Mouse (Mus musculus) adrenal gland, postnatal 10 days (tissue): ENCODE measurements around the gene Plagl2. TPM values are rescaled to one million over a fixed set of nuclear protein-coding genes. Genes with fewer than 3 reads are reported as not detected.

ENCODE experiments used
- DNase-seq: peaks from one replicate; pipeline ENCODE4 v3.0.0; 2021; ENCODE audit warnings: mixed read lengths
- total RNA-seq, 2 experiments: library from RNA; stranded (reverse); gene quantifications; 2 replicates each; pipeline ENCODE4 v1.2.3; 2021

Plagl2 gene
- total RNA-seq, 2 experiments from 2014 or later = 8.5 to 11.8 TPM

DNA sequence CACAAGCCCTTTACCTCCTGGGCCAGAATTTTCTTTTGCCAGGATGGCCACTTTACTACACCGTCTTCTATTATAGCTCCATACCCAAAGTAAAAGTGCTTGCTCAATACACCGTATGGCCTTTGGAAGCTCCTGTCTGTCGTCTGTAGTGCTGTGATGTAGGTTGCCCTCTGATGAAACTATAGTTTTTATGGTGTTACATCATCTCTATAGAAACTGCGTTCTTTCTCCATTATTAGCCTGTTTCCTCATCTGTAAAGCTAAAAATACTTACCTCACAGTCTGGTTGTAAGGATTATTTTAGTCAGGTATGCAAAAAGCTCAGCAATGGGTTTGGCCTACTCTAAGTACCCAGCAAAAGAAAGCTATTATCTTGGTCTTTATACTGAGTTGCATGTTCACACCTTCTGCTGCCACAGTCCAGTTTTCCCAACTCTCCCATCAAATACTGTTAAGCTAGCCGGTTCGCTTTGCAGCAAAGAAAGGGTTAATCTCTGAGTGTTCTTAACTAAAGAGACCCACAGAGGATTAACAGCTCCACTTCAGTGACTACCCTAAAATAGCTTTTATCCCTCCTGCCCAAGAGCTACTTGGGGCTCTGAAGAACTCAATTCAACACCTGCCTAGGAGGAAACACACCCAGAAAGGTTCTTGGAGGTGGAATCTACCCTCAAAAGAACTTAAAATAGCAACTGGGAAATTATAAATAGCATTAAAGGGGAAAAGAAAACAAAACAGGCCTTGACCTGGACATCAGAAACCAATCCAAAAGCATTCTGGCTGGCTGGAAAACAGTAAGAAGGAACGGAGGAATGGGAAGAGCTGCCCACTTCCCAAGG lies 2.0 kb downstream of the Plagl2 start:
- DNase-seq = no peak

GRCm38 (mm10) chr2:153238406-153238805 lies 2.8 kb downstream of the Plagl2 start:
- peak; percentile 39 for DNase-seq

DNA sequence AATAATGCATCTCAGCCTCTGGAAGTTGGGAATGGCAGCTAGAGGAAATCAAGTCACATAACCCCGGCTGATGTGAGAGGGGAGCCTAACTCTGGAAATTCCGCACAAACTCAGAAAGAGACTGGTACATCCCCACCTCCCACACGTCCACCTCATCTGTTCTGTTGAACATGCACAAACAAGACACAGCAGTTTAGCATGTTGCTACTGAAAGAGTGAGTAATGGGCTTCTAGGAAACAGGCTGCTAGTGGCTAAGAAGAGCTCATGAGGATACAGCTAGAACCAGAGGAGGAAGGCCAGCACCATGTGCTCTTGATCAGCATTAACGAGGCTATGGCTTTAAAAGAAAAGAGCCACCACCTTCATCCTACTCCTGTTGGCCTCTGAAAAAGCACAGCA lies 3.3 kb downstream of the Plagl2 start:
- DNase-seq = no peak

DNA sequence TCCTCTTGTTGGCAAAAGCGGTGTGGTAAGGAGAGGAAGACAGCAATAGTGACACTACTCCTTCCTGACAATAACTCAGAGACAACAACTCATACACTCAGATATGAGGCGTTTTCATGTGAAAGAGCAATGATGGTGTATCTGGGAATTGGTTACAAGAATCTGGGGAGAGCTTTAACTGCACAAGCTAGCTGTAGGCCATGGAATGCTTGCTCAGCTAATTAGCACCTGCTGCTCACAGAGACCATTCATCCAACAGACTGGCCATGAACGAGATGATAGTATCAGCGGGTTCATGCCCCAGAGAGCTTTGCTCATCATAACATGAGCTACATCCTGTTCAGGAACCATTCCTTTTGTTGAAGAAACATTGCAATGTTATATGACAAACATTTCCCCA lies 4.0 kb downstream of the Plagl2 start:
- no peak for DNase-seq

DNA sequence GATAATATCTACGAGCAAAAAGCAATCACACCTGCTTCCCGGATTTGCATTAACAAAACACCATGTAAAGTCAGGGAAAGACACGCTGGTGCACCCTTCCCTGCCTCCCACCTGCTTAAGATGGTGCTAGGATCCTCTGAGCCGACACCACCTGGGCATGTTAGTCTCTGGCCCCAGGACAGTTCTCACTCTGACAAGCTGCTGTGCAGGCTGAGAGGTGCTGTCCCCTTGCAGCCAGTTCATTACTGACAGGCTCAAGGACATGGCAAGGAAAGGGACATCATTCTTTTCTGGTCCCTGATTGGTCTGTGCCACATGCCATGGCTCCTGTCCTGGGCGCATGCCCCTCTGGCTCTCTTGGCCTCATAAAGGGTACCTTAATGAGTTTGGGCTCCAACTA lies 12.7 kb downstream of the Plagl2 start:
- DNase-seq = no peak

- DNase-seq = no peak
These were observed 13.3 kb downstream of the Plagl2 start for GRCm38 (mm10) chr2:153227959-153228358.

DNA sequence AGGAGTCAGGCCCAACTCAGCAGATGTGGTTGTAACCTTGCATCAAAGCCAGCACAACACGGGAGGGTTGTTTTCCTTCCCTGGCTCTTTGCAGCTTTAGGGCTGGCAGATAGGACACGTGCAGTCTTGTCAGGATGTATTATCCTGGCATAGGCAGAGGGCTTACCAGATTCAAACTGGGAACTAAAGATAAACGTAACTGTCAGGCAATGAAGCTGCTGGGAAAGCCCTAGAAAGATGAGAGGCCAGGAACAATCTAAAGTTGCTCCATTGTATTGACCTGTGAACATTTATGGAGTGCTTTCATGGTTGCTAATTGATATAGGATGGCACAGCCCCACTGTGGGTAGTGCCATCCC lies 15.7 kb downstream of the Plagl2 start:
- DNase-seq = no peak

- peak; percentile 57 for DNase-seq
These were observed 16.2 kb downstream of the Plagl2 start, which contains the start of gene Tspyl3 for GRCm38 (mm10) chr2:153224946-153225594. Tspyl3 (minus strand) TSS chr2:153225441.

DNA sequence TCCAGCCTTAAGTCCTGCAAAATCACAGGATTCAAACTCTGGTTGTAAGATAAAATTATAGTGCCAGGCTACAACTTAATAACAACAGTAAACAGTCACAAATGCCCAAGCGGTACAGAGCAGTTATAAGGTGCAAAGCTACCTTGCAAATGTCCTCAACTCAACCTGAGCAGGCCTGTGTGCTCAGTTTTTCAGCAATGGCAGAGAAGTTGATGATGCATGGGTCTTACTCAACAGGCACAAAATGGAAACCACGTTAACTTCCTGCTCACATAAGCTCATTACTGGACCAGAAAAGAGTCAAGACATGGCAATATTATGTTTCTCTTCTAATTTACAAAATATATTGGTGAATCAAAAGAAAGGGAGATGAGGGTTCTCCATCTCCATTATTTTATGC lies 18.7 kb downstream of the Plagl2 start:
- no peak for DNase-seq

GRCm38 (mm10) chr2:153222130-153222529 lies 19.1 kb downstream of the Plagl2 start:
- DNase-seq = no peak

DNA sequence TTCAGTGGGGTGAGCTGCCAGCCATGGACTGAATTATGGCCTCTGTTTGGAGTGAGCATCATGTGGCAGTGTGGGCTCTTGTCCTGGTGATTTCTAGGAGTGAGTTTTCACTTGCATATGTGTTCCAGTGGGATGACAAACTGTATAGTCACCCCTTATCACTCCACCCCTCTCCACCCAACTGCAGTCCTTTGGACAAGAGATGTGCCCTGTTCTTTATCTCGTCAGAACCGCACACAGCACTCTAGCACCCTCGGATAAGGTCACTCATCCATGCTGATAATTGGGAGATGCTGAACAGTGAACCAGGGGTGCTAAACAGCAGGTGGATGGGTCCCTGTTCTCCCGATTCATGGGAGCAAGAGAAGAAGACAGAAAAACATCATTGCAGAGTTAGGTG lies 19.6 kb downstream of the Plagl2 start:
- no peak for DNase-seq

DNA sequence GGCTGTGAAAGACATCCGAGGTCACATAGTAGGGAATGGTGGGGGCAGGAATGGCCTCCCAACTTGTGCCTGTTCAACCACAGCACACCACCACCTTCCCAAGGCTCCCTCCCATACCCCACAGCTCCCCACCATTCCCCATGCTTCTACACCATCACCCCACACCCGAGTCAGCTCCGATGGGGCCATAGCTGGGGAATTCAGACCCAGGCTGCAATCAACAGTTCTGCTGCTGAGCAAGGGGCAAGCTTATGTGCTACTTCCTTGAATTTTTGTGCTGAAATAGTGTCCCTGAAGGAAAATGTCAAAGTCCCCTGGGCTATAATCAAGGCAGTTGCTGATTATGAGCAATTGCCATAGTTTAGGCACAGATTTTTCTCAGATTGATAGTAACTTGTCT lies 22.7 kb downstream of the Plagl2 start:
- DNase-seq = no peak

DNA sequence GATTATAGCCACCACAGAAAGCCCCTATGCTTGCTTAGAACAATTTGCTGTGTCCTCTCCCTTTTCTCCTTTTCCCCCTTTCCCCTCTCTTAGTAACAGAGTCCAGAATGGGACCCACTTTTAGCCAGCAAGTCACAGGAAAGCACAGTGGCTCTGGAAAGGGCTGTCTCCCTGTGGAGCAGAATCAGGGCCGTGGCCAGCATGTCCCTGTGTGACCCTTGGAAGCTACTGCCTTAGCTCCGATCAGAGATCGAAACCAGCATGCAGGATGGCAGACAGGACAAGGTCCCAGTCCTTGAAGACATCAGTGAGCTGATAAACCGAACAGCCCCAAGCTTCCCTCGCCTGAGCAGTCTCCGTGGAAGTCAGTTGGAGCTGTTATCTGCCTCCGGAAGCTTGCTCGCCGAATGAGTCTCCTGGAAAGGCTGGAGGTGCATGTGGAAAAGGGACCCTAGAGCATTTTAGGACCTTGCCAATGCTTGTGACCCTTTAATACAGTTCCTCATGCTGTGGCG lies 23.3 kb downstream of the Plagl2 start:
- DNase-seq = peak; percentile 59

DNA sequence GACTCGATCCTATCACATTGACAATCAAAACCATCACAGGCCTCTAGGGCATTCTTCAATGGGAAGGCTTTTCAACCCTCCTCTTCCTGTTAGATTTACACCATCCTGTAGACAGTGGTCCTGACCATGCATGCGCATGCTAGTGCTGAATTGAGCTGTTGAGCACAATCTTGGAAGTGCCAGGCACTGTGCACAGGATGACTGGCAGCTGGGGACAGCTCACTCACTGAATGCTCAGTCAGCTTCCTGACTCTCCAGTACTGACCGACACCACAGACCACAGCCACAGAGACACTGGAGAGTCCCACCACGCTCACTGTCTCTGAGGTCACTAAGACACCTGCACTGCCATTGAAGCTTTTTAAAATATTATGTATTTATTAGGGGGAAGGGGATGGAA lies 25.8 kb downstream of the Plagl2 start:
- no peak for DNase-seq

DNA sequence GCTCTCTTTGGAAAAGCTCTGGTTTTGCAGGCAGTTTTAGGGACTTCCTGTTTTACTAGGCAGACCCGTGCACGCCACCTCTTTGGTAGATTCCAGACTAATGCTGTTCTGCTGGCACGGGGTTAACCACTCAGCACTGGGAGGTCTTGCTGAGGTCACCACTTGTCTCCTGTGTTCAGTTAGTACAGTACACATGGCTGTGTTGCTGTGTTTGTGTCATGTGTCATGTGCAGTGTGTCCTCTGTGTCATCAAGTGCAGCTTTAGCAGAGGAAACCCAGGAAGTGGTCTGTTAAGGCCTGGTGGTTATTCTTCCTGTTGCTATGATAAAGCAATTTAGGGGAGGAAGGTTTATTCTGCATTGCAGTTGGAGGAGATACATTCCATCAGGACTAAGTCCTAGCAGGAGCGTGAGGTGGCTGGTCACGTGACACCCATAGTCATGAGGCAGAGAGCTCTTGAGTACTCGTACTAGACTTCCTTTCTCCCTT lies 26.4 kb downstream of the Plagl2 start:
- no peak for DNase-seq

DNA sequence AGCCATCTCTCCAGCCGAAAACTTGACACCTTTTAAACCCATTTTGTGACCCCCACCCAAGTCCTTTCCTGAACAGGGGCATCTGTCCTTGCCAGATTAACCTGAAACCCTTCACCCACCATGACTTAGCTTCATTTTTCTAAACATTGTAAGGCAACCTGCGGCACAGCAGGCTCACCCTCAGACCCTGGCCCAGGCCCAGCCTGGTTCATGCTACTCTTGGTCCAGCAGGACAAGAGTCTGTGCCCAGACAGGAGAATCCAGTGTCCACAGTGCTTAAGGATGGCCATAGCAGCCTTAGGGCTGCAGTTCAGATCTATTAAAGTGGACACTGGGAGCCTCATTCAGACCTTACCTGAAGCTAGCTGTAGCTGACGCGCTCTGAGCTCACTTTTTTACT lies 27.9 kb downstream of the Plagl2 start:
- DNase-seq = no peak

DNA sequence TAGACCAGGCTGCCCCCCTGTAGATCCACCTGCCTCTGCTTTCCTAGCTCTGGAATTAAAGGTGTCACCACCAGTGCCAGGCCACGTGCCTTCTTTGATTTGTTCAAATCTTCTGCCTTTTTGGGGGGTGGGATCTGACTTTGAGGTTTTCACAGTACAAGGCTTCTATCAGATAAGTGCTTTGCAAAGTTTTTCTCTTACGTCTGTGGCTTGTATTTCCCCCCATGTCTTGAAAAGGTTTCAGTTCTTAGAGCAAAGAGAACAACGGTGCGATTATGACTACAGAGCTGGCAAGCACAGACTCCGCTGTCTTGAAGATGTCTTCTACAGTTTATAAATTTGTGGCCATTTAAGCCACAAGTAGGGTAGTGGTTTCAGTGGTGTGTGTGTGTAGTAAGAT lies 29.8 kb downstream of the Plagl2 start:
- DNase-seq = no peak

DNA sequence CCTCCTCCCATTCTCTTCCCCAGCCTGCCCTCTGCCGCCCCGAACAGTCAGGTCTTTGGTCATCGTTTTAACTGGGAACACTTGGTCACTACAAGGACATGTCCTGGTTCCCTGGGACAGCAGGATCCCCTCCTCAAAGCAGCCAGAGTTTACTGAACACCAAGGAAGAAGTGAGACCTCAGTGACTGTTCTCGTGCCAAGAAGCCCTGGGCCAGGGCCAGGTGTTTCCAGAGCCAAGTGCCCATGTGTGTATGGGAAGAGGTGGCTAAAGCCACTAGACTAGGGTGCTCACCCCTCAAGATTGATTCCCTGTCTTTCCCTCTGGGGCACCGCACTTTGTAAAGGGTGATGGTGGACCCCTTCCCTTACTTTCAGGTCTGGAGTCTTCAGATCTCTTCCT lies 31.9 kb downstream of the Plagl2 start:
- peak; percentile 80 for DNase-seq

GRCm38 (mm10) chr2:153208149-153208548 lies 33.1 kb downstream of the Plagl2 start:
- DNase-seq = no peak

GRCm38 (mm10) chr2:153202766-153203165 lies 38.5 kb downstream of the Plagl2 start:
- peak; percentile 78 for DNase-seq

- no peak for DNase-seq
These were observed 42.1 kb downstream of the Plagl2 start for GRCm38 (mm10) chr2:153199114-153199513.

DNA sequence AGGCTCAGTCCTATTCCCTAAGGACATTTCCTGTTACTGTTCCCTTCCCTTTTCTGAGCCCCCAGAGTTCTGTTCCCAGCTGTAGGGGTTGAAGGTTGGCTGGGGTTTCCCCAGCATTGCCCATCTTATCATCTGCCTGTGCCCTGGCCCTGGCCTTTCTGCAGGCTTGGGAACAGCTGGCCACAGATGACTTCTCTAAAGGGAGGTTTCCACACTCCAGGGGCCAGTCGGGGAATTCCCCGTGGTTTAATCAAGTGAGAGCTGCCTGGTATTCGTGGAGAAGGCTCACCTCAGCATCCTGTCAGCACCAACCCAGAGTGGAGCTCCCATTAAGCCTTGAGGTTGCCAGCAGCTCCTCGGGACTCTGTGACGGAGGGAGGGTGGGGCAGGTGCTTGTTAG lies 42.7 kb downstream of the Plagl2 start:
- no peak for DNase-seq

DNA sequence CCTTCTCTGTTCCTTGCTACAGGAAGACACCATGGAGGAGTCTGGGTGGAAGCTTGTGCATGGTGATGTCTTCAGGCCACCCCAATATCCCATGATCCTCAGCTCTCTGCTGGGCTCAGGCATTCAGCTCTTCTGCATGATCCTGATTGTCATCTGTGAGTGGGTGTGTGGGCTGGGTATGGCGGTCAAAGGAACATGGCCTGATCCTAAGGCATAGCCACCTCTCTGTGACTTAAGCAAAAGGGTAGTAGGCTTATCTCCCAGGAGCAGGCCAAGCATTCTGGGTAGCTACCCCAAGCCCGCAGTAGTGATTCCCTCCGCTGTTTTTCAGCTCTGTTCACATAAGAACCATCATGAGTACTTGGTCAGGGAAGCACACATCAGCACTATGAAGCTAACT lies 47.0 kb downstream of the Plagl2 start:
- no peak for DNase-seq

- no peak for DNase-seq
These were observed 50.0 kb downstream of the Plagl2 start for GRCm38 (mm10) chr2:153191242-153191641.
